Mouse (Mus musculus): Measurements from ENCODE around the gene Exoc3l2.

Gene Exoc3l2

GRCm38 (mm10) chr7:19523017-19523756 is 60.1 kb downstream of the Exoc3l2 start:
- no peak for DNase-seq (ENCODE audit: low spot score)

DNA sequence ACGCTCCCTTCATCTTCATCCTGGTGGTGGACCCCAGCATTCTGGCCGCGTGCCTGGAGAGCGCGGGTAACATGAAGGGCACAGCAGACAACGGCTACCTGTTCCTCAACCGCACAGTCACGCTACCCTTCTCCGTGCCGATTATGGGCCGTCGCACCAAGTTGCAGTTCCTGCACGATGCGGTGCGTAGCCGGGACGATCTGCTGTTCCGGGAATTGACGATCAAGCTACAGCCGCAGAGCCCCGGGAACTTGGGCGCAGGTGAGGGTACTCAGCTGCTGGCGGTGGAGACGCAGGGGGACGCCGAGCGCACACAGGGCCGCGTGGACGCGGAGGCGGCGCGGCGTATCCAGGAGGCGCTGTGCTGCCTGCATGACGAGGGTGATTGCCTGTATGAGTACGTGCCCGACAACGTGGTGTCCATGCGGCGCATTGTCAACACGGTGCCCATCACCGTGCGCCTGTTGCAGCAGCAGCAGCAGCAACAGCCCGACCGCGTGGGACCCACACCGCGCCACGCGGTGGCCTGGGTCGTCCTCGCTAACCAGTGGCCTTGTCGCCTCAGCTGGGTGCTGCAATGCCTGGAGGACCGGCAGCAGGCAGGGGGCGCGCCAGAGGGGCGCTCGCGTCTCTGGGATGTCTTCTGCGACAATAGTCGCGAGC is 60.8 kb downstream of the Exoc3l2 start:
- DNase-seq (ENCODE audit: low spot score), result no peak

DNA sequence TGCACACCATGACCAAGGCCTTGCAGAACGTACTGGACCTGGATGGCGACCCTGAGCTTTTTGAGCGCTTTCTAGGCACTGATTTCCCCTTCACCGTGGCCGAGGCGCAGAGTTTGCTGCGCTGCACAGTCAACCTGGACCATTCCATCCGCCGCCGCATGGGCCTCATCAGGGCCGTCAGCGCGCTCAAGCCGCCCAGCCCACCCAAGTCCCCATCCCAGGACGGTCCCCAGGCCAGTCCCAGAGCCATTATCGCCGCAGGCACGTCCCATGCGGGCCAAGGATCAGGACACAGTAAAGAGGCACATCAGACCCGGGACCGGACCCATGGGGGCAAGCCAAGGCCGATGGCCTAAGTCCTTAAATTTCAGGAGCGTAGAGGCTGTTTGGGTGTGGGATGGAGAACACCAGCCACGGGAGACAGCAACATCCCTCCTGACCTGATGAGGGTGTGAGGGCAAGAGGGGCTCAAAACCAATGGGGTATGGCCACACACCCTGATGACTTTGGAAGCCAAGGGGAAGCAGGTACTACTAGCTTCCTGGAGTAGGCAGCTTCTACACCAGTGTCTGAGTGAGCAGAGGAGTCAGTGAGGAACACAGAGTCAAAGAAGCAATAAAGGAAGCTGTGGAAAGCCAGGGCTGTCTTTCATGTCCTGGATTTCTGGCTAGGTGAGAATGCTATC is 61.4 kb downstream of the Exoc3l2 start:
- no peak for DNase-seq (ENCODE audit: low spot score)

GRCm38 (mm10) chr7:19525105-19525481 is 62.0 kb downstream of the Exoc3l2 start:
- no peak for DNase-seq (ENCODE audit: low spot score)

- DNase-seq (ENCODE audit: low spot score), result no peak
These were observed 67.9 kb downstream of the Exoc3l2 start for GRCm38 (mm10) chr7:19531077-19531476.

DNA sequence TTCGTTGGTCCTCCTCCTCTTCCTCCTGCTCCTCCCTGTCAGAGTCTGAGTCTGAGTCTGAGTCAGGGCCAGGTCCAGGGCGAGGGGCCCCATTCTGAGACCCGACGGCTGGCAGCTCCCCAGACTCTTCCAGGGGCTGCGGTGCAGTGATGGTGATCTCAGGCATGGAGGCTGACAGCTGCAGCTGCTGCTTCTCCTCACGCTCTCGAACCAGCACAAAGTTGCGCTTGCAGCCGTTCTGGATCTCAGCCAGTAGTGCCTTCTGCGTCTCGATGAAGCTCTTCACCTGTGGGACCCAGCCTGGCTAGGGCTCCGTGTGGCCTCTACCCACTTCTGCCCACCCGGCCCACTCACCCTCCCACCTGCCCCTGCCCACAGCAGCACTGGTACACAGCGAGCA is 69.1 kb downstream of the Exoc3l2 start:
- no peak for DNase-seq (ENCODE audit: low spot score)

- DNase-seq (ENCODE audit: low spot score), result no peak
These were observed 71.5 kb downstream of the Exoc3l2 start for GRCm38 (mm10) chr7:19534676-19535075.

DNA sequence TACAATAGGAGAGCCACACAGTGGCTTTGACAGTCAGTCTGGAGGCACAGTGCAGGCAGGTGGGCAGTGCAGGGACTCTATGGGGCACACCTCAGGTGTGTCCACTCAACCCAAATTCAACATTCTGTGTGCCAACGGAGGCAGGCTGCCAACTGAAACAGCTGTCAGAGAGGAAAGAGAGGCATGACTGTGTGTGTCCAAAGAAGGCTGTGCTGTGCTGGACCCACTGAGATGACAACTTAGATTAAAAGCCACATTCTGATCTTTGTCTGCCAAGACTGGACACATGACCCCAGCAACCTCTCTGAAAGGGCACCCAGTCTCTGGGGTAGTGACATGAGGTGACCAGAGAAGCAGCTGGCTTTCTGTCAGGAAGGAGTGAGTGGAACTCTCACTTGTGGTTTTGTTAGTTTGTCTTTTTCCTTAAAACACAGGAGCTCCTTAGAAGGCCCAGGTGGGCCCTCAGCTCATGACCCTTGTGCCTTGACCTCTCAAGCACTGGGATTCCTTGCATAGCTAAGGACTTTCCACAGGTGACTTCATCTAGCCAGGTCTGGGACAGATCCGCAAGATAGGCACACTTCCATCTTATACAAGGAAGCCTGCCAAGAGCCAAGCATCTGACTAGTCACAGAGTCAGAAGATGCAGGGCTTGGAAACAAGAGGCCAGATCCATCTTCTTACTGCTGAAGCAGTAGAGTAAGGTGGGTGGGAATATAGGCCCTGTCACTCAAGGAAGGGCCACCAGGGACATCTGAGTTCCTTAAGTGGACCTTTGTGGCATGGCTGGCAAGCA is 77.8 kb downstream of the Exoc3l2 start:
- DNase-seq (ENCODE audit: low spot score), result no peak

- no peak for DNase-seq (ENCODE audit: low spot score)
These were observed 78.6 kb downstream of the Exoc3l2 start for GRCm38 (mm10) chr7:19541681-19542154.

- DNase-seq (ENCODE audit: low spot score), result peak; percentile 41
These were observed 79.1 kb downstream of the Exoc3l2 start for GRCm38 (mm10) chr7:19542155-19542691.

DNA sequence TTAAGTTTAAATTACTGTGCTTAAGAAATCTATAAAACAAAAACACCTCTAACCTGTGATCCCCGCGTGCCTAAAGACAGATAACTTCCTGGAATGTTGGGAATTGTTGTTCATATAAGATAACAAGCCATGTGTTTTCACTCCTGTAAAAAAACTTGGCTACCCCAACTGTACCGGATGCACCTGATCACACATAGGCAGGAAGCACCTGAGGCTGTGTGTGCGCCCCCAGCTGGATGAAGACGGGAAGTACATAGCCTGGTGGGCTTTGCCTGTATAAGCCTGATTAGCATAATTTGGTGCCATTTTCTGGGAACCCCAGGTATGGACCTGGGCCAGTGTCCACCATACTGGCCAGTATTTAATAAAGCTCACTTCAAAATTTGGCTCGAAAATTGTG is 80.5 kb downstream of the Exoc3l2 start:
- no peak for DNase-seq (ENCODE audit: low spot score)

- no peak for DNase-seq (ENCODE audit: low spot score)
These were observed 82.9 kb downstream of the Exoc3l2 start for GRCm38 (mm10) chr7:19546007-19546406.
